Mouse (Mus musculus) layer of hippocampus, adult 11-12 months (tissue): ENCODE measurements at regions not wholly inside any gene's neighbourhood (a gene's known extent, or its start where the extent isn't known, plus 50 kb on each side); places are given as distances from the start of the nearest gene placed in this dataset.
"Not testable (repeated sequence)": the region's sequence is repeated elsewhere in the genome, so short reads cannot be mapped to it uniquely, and the experiment has no call there.

Experiments used
- DNase-seq: peaks from one replicate; pipeline ENCODE4 v3.0.0; 2022; ENCODE audit warnings: low spot score

DNA sequence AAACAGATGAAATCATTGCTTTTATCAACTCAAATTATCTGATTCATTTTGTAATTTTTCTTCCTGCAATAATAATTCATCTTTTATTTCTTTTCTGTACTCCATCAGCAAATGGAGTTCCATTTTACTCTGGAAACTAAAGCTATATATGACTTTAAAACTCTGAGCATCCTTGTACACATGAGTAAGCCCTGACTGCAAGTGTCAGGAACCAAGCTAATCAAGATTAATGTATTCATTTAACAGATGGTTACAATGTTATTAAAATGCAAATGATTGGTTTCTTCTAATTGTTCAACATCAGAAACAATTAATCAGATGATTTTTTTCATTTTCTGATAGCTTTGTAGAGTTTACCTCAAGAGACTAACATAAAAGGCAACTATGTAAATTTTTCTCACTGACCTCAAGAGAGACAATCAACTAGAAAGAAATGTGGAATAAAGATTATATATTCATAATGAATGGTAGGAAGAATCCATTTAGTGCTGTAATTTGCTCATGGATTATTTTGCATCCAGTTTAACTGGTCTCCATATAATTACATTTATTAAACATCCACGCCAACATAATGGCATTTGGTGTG, 1064.5 kb downstream of the Basp1 start:
- no peak for DNase-seq

DNA sequence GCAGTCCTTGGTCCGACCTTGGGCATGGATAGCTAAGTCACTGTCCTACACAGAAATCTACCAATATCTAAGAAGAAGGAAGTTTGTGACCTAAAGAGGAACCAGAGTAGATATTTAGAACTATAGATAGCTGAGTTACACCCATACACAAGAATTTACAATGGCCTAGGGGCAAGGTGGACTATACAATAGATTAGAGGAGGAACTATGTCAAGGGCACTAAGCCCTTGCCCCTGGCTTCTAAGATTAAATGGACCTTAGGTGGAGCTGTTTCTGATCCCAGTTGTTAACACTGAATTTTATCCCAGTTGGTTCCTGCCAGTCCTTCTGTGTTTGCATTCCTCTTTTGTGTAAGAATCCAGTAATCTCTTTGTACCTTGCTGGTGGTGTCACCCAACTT, 1077.7 kb downstream of the Basp1 start:
- DNase-seq, result not testable (repeated sequence)

- DNase-seq, result not testable (repeated sequence)
These were observed 1110.4 kb downstream of the Basp1 start for GRCm38 (mm10) chr15:24303123-24303522.

DNA sequence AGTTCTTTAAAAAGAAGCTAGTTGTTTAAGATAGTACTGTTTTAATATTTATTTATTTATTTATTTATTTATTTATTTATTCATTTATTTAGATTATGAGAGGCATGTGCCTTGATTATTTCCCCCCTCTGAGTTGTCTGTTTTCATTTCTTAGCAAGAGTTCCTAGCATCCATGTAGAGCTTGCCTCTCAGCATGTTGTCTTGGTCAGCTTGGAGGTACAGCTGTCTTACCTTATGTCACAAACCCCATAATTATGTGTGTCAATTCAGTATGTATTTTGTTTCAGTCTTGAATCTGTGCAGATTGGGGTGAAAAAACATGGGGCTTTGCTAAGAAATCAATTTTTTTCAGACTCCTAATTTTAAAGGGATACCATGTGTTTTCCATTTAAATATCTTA, 1116.3 kb downstream of the Basp1 start:
- no peak for DNase-seq

DNA sequence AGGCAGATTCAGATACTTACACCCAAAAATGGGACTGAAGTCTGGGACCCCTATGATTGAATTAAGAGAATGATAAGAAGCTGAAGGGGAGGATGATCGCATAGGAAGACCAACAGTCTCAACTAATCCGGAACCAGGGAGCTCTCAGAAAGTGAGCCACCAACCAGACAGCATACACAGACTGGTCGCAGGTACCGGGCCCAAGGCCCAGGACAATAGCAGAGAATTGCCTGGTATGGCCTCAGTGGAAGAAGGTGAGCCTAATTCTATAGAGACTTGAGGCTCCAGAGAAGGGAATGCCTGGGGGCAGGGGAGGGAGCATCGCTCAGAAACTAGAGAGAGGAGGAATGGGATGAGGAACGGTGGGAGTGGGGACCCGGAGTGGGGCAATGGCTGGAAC, 1116.8 kb downstream of the Basp1 start:
- no peak for DNase-seq

DNA sequence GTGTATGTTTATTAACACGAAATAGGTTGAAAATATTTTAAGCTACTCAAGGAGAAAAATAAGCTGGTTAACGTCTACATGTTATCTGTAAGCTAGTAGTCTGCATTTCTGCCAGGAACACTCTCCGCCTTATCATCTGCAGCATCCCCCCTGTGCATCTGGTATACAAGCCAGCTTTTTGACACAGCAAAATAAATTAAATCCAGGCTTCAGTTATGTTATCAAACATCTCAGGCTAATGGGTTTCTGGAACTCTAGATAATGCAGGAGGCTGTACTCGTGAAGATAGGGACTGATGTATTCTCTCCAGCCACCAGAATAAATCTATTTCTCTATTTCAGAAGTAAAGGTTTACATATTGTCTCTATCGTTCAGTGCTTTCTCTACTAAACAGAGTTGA, 1138.5 kb downstream of the Basp1 start:
- no peak for DNase-seq

DNA sequence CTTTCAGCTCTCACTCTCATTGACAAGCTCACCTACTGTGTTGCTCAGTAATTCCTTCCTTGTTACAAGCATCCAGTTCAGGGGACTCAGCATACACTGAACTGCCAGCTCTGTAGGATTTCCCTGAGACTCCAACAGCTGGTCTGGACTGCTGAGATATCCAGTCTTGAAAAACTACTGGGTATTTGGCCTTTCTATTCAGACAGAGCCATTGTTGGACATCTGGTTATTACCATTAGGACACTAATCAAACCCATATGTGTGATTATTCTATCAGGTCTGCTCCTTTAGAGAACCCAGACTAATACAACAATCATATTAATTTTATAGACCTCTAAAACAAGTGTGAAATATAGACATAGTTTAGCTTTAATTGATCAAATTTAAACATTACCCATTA, 1146.2 kb downstream of the Basp1 start:
- DNase-seq, result no peak
